Mouse (Mus musculus) lung, postnatal 25 days (tissue): ENCODE results near the gene Slc25a22.

ENCODE experiments used
- DNase-seq: peaks from one replicate; pipeline ENCODE4 v3.0.0; 2022; ENCODE audit warnings: low spot score

The Slc25a22 gene

DNA sequence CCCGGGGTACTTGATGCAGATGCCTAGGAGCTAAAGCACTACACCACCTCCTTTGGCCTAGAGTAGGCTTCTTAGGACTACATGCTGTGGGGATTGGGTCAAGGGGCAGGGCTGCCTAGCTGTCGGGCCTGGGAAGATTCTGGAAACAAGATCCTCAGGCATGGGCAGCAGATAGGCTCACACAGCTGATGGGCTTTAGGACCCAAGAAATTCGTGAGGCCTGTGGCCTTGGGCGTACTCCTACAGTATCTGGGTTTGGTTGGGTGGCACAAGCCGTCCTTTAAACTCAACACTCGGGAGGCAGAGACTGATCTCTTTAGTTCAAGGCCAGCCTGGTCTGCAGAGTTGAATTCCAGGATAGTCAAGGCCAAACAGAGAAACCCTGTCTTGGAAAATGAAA is 34.5 kb upstream of the Slc25a22 start:
- DNase-seq: no peak

DNA sequence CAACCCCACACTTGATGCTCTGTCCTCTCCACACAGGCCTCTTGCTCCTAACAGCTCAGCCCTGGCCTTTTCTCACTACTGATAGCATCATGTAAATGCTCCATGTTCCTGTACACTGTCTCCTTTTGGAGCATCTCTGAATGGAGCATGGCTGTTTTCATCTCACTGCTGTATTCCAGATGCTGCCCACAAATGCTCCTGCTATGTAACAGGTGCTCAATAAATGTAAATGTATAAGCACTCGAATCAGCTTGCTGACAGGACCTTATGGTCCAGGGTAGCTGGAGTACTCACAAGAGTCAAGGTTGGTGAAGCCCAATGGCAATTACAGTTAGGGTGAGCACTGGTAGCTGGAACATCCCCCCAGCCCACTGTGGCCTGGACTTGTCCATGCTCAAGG is 33.5 kb upstream of the Slc25a22 start:
- DNase-seq: no peak

DNA sequence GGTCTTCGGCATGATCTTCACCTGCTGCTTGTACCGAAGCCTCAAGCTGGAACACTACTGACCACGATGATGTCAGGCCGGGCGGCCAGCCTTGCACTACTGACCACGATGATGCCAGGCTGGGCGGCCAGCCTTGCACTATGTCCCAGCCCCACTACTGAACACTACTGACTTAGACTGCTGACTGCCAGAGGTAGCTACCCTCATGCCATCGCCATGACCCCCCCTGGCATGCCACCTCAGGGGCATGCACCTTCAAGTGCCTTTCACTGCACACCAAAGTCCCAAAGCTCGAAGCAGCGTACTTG is 32.9 kb upstream of the Slc25a22 start:
- DNase-seq: no peak

GRCm38 (mm10) chr7:141469901-141470636 is 32.4 kb upstream of the Slc25a22 start:
- DNase-seq: no peak

GRCm38 (mm10) chr7:141469352-141469751 is 31.7 kb upstream of the Slc25a22 start:
- no peak for DNase-seq

DNA sequence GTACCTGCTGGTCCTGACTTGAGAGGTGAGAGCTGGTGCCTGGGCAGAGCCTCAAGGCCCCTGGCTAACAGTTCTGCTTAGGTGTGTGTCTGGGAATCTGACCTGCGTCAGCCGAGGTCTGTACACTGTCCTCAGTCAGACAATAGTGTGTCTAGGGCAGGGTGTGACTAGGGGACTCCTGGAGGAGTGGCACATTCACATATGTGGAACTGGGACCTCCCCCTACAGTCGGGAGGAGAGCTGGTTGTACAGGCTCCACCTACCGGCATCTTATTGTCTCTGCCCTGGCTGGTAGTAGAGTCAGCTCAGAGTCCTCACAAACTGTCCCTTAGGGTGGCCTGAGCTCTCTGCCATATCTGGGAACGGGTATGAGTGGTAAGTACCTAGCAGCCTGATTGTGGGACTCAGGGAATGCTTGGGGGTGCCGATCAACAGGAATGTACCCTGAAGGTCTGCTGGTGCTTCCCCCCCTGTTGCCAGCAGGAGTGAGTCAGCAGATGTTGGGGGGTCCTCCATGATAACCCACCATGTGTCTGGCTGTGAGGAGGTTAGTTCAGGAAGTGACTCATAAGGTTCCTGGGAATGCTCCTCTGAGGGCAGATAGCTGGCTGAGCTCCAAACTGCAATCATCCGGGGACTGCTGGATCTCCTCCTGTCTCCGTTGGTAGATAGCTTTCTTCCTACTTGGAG is 31.0 kb upstream of the Slc25a22 start:
- DNase-seq: peak; percentile 87

GRCm38 (mm10) chr7:141468164-141468521 is 30.5 kb upstream of the Slc25a22 start:
- no peak for DNase-seq

DNA sequence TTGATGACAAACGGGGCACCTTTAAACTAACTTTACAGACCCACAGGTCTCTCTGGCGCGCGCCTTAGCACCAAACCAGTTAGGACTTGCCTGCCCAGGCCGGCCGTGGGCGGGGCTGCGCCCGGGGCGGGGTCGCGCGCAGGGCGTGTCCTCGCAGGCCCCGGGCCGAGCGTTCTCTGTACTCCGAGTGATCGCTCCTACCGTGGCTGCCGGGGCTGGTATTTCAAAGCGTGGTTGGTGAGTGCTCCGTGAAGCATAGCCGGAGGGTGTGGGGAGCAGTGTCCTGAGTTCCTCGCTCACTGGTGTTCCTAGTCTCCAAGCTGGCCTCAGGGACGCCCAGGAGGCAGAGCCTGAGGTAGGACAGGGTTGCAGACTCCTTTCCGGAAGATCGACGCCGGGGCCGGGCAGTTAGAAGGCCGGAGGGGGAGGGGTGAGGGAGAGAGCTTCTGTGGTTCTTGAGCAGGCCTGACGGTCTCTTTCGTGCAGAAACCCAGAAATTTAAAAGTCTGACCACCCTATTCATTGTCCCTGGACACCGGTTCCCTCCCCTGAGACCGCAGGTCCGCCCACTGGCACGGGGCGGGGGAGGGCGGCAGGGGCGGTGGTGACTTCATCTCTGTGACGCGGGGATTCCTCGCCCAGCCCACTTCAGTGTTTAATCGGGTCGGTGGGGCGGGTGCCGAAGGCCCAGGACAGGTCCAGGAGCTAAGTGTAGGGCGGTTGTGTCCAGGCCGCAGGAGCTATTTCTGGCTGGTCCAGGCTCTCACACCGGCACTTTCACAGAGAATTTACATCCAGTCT is 29.7 kb upstream of the Slc25a22 start, which contains the start of gene Cd151:
Cd151 (plus strand) TSS at position 163 of the 801 bp plus-strand sequence.
- DNase-seq: peak; percentile 91

DNA sequence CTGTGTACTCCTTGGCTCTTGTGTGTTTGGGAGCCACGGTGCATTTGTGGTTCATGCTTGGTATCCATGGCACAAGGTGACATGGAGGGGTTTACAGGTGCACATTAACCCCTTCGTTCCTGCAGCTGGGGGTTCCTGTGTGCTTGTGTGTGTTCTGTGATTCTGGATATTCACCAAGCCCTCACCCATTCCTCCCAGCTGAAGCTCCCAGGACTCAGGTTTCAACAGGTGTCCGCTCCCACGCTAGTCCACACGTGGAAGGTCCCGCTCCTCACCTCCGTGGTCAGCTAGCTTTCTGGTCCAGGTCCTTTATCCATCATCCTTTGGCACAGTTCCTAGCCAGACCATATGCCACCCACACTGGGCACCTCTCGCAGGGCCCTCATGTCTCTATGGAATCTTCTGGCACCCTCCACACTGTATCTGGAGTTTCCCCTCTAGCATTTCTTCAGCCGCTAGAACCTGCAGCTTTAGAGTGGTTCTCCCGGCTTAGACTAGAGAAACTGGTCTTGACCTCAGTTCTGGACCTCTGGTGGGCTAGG is 29.0 kb upstream of the Slc25a22 start:
- DNase-seq: no peak

DNA sequence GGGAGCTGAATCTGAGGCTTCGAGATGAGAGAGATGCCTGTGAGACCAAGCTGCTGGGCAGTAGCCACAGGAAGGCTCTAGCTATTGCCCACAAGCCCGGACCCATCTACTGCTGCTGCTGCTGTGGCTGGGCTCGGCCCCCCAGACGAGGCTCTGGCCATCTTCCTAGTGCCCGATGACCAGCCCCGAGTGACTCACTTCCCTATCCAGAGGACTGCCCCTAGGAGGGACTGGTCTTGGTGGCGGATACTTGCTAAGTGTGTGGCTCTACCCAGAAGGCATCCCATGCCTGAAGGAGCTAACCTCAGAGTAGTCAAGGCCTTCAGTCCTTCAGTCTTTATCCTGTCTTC is 28.3 kb upstream of the Slc25a22 start:
- DNase-seq: no peak

- DNase-seq: no peak
Observed at GRCm38 (mm10) chr7:141465388-141466044, 27.8 kb upstream of the Slc25a22 start.

DNA sequence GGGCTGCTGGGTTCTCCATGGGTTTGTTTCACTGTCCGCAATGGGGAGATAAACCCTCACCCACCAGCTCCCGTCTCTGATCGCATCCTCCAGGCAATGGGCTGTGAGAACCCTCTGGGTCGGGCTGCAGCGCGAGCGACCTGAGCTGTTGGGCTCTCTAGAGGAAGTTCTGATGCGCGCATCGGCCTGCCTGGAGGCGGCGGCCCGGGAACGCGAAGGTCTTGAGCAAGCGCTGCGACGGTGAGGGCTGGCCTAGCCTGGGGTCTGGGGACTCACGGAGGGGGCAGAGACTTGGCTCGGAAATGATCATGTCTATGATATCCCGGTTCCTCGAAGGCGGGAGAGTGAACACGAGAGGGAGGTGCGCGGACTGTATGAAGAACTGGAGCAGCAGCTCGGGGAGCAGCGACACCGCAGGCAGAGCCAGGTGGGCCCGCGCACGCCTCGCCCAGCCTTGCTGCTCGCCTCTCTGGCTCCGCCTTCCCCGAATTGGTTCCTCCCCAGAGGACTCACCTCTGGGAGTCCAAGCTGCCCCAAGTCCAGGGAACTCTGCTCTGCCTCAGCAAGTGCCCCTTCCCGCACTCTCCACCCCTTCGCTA is 27.0 kb upstream of the Slc25a22 start:
- peak; percentile 56 for DNase-seq

GRCm38 (mm10) chr7:141463824-141464602 is 26.3 kb upstream of the Slc25a22 start:
- DNase-seq: peak; percentile 91

DNA sequence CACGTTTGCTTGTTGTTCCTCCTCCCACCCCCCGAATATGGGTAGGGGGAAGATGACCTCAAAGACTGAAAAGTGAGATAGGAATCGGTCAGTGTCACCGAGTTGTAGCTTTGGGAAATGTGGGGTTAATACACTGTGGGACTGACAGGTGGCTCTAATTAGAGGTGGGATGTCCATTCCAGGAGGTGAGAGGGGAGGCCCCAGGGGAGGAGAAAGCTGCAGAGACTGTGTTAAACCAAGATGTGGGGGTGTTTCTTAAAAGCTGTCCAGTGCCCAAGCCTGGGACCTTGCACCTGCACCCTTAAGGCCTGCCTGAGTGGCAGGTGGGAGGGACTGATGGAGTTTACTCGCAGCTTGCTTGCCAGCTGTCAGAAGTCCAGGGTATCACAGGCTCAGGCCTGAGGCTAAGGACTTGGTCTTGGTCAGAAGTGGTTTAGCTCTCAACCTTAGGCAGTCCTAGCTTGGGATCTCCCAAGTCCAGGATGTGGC is 24.7 kb upstream of the Slc25a22 start:
- DNase-seq: peak; percentile 90

- peak; percentile 61 for DNase-seq
Observed at GRCm38 (mm10) chr7:141461521-141462332, 24.0 kb upstream of the Slc25a22 start.

GRCm38 (mm10) chr7:141460391-141461113 is 22.9 kb upstream of the Slc25a22 start, which contains the start of gene Cracr2b:
TSS of gene Cracr2b (plus strand) at chr7:141461094.
- peak; percentile 83 for DNase-seq

GRCm38 (mm10) chr7:141460001-141460390 is 22.3 kb upstream of the Slc25a22 start:
- no peak for DNase-seq

GRCm38 (mm10) chr7:141459301-141459711 is 21.6 kb upstream of the Slc25a22 start:
- DNase-seq: no peak

DNA sequence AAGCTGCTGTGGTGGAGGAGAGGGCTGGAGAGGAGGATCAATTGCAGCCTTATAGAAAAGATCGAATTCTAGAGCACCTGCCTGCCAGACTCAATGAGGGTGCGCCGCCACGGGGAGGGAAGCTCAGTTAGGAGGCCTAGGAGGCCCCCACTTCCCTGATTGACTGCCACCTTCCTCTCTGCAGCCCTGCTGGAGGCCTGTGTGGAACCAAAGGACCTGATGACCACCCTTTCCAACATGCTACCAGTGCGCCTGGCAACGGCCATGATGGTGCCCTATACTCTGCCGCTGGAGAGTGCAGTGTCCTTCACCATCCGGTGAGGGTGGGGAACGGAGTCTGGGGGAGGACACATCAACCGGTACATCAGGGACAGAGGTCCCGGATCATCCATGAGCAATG is 21.0 kb upstream of the Slc25a22 start:
- no peak for DNase-seq
